Comparison of ENCODE assay signal across 29 mouse cellular contexts in genomic region chr10:75633576-75634139, GRCm38 (mm10). TPM values are rescaled to one million over a fixed set of nuclear protein-coding genes. Genes with fewer than 3 reads are reported as not detected.
DNase-seq lines count a peak whose midpoint lies in the region; ATAC-seq and TF ChIP-seq lines count a peak whose summit lies in the region.
"Had no signal": no experiment of that assay in that cellular context is flagged by ENCODE, and none has a peak within 500 bp of the region (broad histone marks: within the 10 kb centered on the region; RNA-seq: fewer than 3 reads in every experiment).

No protein-coding gene starts in this region.

- H3K4me1 ChIP-seq in limb, embryonic 15.5 days: peaks cover 6% of the 10 kb centered on the region; the same call in 1 of the 2 replicates
- no peaks in the 10 kb centered on the region for H3K4me1 ChIP-seq in limb, embryonic 10.5 days
- no peaks in the 10 kb centered on the region for H3K4me1 ChIP-seq in MEL (ENCODE audit: control insufficient read depth in 1 of 2, insufficient read depth in 2 of 2, low read length in 2 of 2)
- no peaks in the 10 kb centered on the region for H3K4me1 ChIP-seq in small intestine, adult 2 months (ENCODE audit: control insufficient read depth, insufficient read depth, insufficient read length, low read length)
- H3K4me1 ChIP-seq: forebrain, embryonic 12.5 days; hindbrain, embryonic 15.5 days; limb, embryonic 12.5 days; liver, embryonic 12.5 days; midbrain, embryonic 12.5 days; neural tube, embryonic 13.5 days had no signal

- no peak for ATAC-seq in limb, embryonic 15.5 days (ENCODE audit: insufficient number of reproducible peaks, low FRiP score, low TSS enrichment, low read depth)
- no peak for ATAC-seq in activated CD4-positive, CD25-positive, alpha-beta regulatory T cell, adult 4 months
- ATAC-seq: inflammation-experienced regulatory T-cells, adult 6 months; Patski had no signal

- 62% methylated on average over 14 of the region's 14 CpGs for WGBS in limb, embryonic 15.5 days
- 70% methylated on average over 14 of the region's 14 CpGs for WGBS in limb, embryonic 10.5 days
- WGBS in small intestine, adult 2 months: 67% methylated on average over 14 of the region's 14 CpGs

- no peaks in the 10 kb centered on the region for H3K9me3 ChIP-seq in limb, embryonic 15.5 days
- H3K9me3 ChIP-seq in limb, embryonic 10.5 days (replicated peaks): no peaks in the 10 kb centered on the region
- no peaks in the 10 kb centered on the region for H3K9me3 ChIP-seq in MEL (replicated peaks; ENCODE audit: insufficient read depth, low read length)
- H3K9me3 ChIP-seq: embryonic facial prominence, embryonic 12.5 days; forebrain, embryonic 12.5 days; G1E; hindbrain, embryonic 10.5 days; hindbrain, embryonic 15.5 days; limb, embryonic 12.5 days; liver, embryonic 12.5 days; midbrain, embryonic 12.5 days; neural tube, embryonic 13.5 days; stomach, embryonic 15.5 days had no signal

- no peaks in the 10 kb centered on the region for H3K79me2 ChIP-seq in MEL (ENCODE audit: control insufficient read depth, insufficient read depth, low read length, poor library complexity)

- no peak overlapping the region for H3K4me3 ChIP-seq in limb, embryonic 15.5 days
- no peak overlapping the region for H3K4me3 ChIP-seq in limb, embryonic 10.5 days
- H3K4me3 ChIP-seq in MEL (ENCODE audit: control insufficient read depth in 1 of 2, insufficient read depth in 1 of 2, low read depth in 2 of 2, low read length in 2 of 2): no peak overlapping the region
- H3K4me3 ChIP-seq in small intestine, adult 2 months (ENCODE audit: low read depth, low read length): no peak overlapping the region
- H3K4me3 ChIP-seq: embryonic facial prominence, embryonic 12.5 days; forebrain, embryonic 12.5 days; hindbrain, embryonic 10.5 days; hindbrain, embryonic 15.5 days; limb, embryonic 12.5 days; liver, embryonic 12.5 days; midbrain, embryonic 12.5 days; neural tube, embryonic 13.5 days; stomach, embryonic 15.5 days had no signal

- no peaks in the 10 kb centered on the region for H3K36me3 ChIP-seq in limb, embryonic 15.5 days
- no peaks in the 10 kb centered on the region for H3K36me3 ChIP-seq in limb, embryonic 10.5 days
- no peaks in the 10 kb centered on the region for H3K36me3 ChIP-seq in MEL (ENCODE audit: control insufficient read depth in 1 of 2, insufficient read depth in 2 of 2, low read length in 2 of 2)
- H3K36me3 ChIP-seq in small intestine, adult 2 months (ENCODE audit: control insufficient read depth, insufficient read depth, low read length): no peaks in the 10 kb centered on the region
- H3K36me3 ChIP-seq: embryonic facial prominence, embryonic 12.5 days; forebrain, embryonic 12.5 days; G1E; hindbrain, embryonic 10.5 days; hindbrain, embryonic 15.5 days; limb, embryonic 12.5 days; liver, embryonic 12.5 days; midbrain, embryonic 12.5 days; neural tube, embryonic 13.5 days; stomach, embryonic 15.5 days had no signal

- DNase-seq in heart, adult 11 months: peak; percentile 78
- DNase-seq in heart, adult 18-20 months: no peak
- no peak for DNase-seq in limb, embryonic 10.5 days (ENCODE audit: low spot score)
- no peak for DNase-seq in MEL (ENCODE audit: low read depth, low spot score)
- no peak for DNase-seq in spleen, postnatal 36 days (ENCODE audit: low spot score in 2 of 2)
- DNase-seq: adrenal gland, postnatal 25 days; B cell, adult 2 months; cerebellum, adult 18-20 months; kidney, adult 2 months; layer of hippocampus, adult 9-11 months; lung, postnatal 36 days; right cerebral cortex, postnatal 4 days had no signal

- no peak for TF ChIP-seq RAD21 in MEL (IDR thresholded peaks at IDR 0.05; ENCODE audit: low read depth, low read length)

- no peak for TF ChIP-seq CTCF in MEL (IDR thresholded peaks at IDR 0.05 in 2 of 3, conservative IDR thresholded peaks at IDR 0.05 in 1 of 3; ENCODE audit: control insufficient read depth in 1 of 3, insufficient read depth in 1 of 3, low read depth in 2 of 3, low read length in 3 of 3, poor library complexity in 1 of 3, severe bottlenecking in 1 of 3)
- TF ChIP-seq CTCF in small intestine, adult 2 months (IDR thresholded peaks at IDR 0.05; ENCODE audit: extremely low read depth, insufficient read length, insufficient replicate concordance, low read depth, low read length): no peak

- H3K9ac ChIP-seq in limb, embryonic 15.5 days: no peak overlapping the region
- H3K9ac ChIP-seq in MEL (ENCODE audit: control insufficient read depth, low read depth, low read length, poor library complexity, severe bottlenecking): no peak overlapping the region
- H3K9ac ChIP-seq: embryonic facial prominence, embryonic 12.5 days; forebrain, embryonic 12.5 days; hindbrain, embryonic 15.5 days; limb, embryonic 12.5 days; liver, embryonic 12.5 days; liver, postnatal 0 days; midbrain, embryonic 12.5 days; neural tube, embryonic 13.5 days; stomach, embryonic 15.5 days had no signal

- no peak for TF ChIP-seq EP300 in MEL (IDR thresholded peaks at IDR 0.05; ENCODE audit: low read depth in 1 of 2, low read length in 2 of 2)

- H3K27me3 ChIP-seq in limb, embryonic 15.5 days: no peaks in the 10 kb centered on the region
- H3K27me3 ChIP-seq in limb, embryonic 10.5 days (ENCODE audit: low read depth, poor library complexity, severe bottlenecking): no peaks in the 10 kb centered on the region
- H3K27me3 ChIP-seq in MEL (ENCODE audit: control insufficient read depth in 1 of 2, insufficient read depth in 2 of 2, low read length in 2 of 2): no peaks in the 10 kb centered on the region; a peak in 1 of 4 replicates
- no peaks in the 10 kb centered on the region; the same call in 1 of the 2 replicates for H3K27me3 ChIP-seq in small intestine, adult 2 months (ENCODE audit: control insufficient read depth, insufficient read depth, low read length)
- H3K27me3 ChIP-seq: embryonic facial prominence, embryonic 12.5 days; forebrain, embryonic 12.5 days; hindbrain, embryonic 15.5 days; limb, embryonic 12.5 days; midbrain, embryonic 12.5 days; neural tube, embryonic 13.5 days; Patski; stomach, embryonic 15.5 days had no signal

- no peak for TF ChIP-seq POLR2A in MEL (IDR thresholded peaks at IDR 0.05; ENCODE audit: control insufficient read depth in 1 of 2, insufficient read depth in 1 of 2, low read depth in 1 of 2, low read length in 2 of 2, poor library complexity in 1 of 2)
- TF ChIP-seq POLR2A in small intestine, adult 2 months (IDR thresholded peaks at IDR 0.05; ENCODE audit: low read depth, low read length): no peak

- H3K4me2 ChIP-seq in limb, embryonic 15.5 days: no peak overlapping the region
- H3K4me2 ChIP-seq: embryonic facial prominence, embryonic 12.5 days; forebrain, embryonic 12.5 days; hindbrain, embryonic 15.5 days; limb, embryonic 12.5 days; liver, embryonic 12.5 days; midbrain, embryonic 12.5 days; neural tube, embryonic 13.5 days; stomach, embryonic 15.5 days had no signal

- H3K27ac ChIP-seq in limb, embryonic 15.5 days: 0 out of 2 replicates have a peak overlapping the region, but pooled peaks have one; percentile 57
- no peak overlapping the region for H3K27ac ChIP-seq in limb, embryonic 10.5 days
- H3K27ac ChIP-seq in MEL (ENCODE audit: control insufficient read depth, low read depth, low read length): no peak overlapping the region
- peak overlapping the region; percentile 37 for H3K27ac ChIP-seq in small intestine, adult 2 months (ENCODE audit: insufficient read depth, low read depth, low read length)
- H3K27ac ChIP-seq: forebrain, embryonic 12.5 days; hindbrain, embryonic 10.5 days; hindbrain, embryonic 15.5 days; kidney, postnatal 0 days; limb, embryonic 12.5 days; liver, embryonic 12.5 days; midbrain, embryonic 12.5 days; neural tube, embryonic 13.5 days had no signal

TF ChIP-seq in MEL, 35 proteins besides CTCF, POLR2A, EP300 and RAD21:
- TF ChIP-seq HCFC1 (IDR thresholded peaks at IDR 0.05; ENCODE audit: low read depth, low read length): peak; percentile 76
- TF ChIP-seq NELFE (IDR thresholded peaks at IDR 0.05; ENCODE audit: low read depth, low read length): no peak

RNA-seq across cellular contexts. Expression of gene Susd2, which starts 10.2 kb away (rescaled TPM):
- 1 to 10 TPM; 1.5 to 1.8 TPM for total RNA-seq in heart, adult 18-20 months (2021)
- 10.9 and 14.3 TPM in 2 replicates for polyA plus RNA-seq in limb, embryonic 15.5 days (2015; fragmentation: Nextera tagmentation; extraction: Ambion mirVana)
- polyA plus RNA-seq in limb, embryonic 10.5 days (2016; fragmentation: Nextera tagmentation; extraction: Ambion mirVana): 0.83 and 0.96 TPM in 2 replicates
- total RNA-seq in MEL (2012; rRNA removed): 0.07 and 0.12 TPM in 2 replicates
- polyA plus RNA-seq in MEL (2012; ENCODE audit: insufficient read depth in 1 of 2, insufficient read length in 2 of 2, low read depth in 1 of 2, low replicate concordance in 2 of 2, missing spikeins in 1 of 2): under 1 TPM in 1 of 2 experiments, not detected in 1; 0.15 TPM
- polyA plus RNA-seq in small intestine, adult 2 months (2012; rRNA removed): 19.1 and 261 TPM in 2 replicates
- 10 to 100 TPM in 1 of 2 experiments, 1 to 10 TPM in 1; 6.2 to 12.5 TPM for polyA plus RNA-seq in activated CD4-positive, CD25-positive, alpha-beta regulatory T cell, adult 4 months (2017; shearing (Covaris generic))

RNA-seq across cellular contexts. Expression of gene Ggt5, which starts 44.5 kb away (rescaled TPM):
- 1 to 10 TPM; 4.2 to 4.7 TPM for total RNA-seq in heart, adult 18-20 months (2021)
- polyA plus RNA-seq in limb, embryonic 15.5 days (2015; fragmentation: Nextera tagmentation; extraction: Ambion mirVana): 1.6 and 2.9 TPM in 2 replicates
- 0.33 and 0.69 TPM in 2 replicates for polyA plus RNA-seq in limb, embryonic 10.5 days (2016; fragmentation: Nextera tagmentation; extraction: Ambion mirVana)
- total RNA-seq in MEL (2012; rRNA removed): 0.03 TPM in 1 of 2 replicates, not detected in the other
- polyA plus RNA-seq in MEL (2012; ENCODE audit: insufficient read depth in 1 of 2, insufficient read length in 2 of 2, low read depth in 1 of 2, low replicate concordance in 2 of 2, missing spikeins in 1 of 2): under 1 TPM in 1 of 2 experiments, not detected in 1; 0.11 TPM
- polyA plus RNA-seq in small intestine, adult 2 months (2012; rRNA removed): 17.9 and 27.0 TPM in 2 replicates
- under 1 TPM; 0.15 to 0.64 TPM for polyA plus RNA-seq in activated CD4-positive, CD25-positive, alpha-beta regulatory T cell, adult 4 months (2017; shearing (Covaris generic))
- polyA plus RNA-seq: G1E, Patski had no signal

Comparison
In these comparisons a context has a peak if more than half of its experiments do, and no peak if none do; other contexts are left out.
1. H3K27ac ChIP-seq: peak in limb, embryonic 15.5 days (single experiment) and small intestine, adult 2 months (single experiment); none in limb, embryonic 10.5 days (single experiment) and MEL (single experiment).